Mouse (Mus musculus): ENCODE results near the gene Usf3.

The Usf3 gene

DNA sequence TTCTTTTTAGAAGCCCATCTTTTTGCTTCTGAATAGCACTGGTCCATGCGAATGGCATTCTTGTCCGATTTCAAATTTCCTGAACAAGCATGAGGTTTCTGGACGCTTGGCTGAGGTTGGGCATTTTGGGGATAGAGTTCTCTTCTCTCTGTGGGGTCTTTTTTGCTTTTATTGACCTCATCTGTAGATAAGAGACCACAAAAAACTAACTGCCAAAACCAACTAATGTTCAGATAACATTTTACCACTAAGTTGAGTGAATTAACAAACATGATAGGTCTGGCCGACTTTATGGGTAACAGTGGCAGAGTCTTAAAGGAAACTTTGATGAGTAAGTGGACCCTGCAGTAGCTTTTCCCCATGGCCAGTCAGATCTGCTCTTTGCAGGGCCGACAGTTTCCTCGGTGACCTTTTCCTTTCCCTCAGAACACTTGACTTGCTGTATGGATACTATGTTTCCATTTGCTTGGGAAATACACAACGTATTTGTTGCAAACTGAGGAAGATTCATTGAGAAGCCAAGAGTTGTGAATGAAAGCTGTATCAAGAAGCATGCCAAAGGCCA lies 1.0 kb downstream of the Usf3 start:
- DNase-seq (ENCODE audit: low spot score in 2 of 2) = no peak

- no peak for DNase-seq (ENCODE audit: low spot score in 2 of 2)
These were observed 2.0 kb downstream of the Usf3 start for GRCm38 (mm10) chr16:44175001-44175400.

- no peak for DNase-seq (ENCODE audit: low spot score in 2 of 2)
These were observed 3.5 kb downstream of the Usf3 start for GRCm38 (mm10) chr16:44176511-44176910.

DNA sequence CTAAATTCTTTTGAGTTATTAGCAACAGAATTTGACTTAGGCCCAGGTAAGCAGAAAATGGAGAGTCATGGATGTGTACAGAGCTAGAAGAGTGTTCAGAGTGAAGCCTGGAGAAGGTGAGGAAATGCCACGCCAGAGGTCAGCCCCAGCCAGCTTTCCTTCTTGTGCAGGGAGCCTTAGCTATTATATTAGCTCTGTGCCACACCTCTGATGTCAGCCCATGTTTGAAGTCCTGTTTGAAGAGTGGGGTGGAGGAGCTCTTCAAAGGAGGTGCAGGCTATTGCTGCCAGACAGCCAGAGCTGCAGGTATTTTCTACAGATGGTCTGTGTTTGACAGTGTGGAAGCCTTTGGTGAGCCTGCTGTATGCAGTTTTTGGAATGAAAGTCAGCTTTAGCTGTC lies 5.5 kb downstream of the Usf3 start:
- DNase-seq (ENCODE audit: low spot score in 2 of 2) = no peak

DNA sequence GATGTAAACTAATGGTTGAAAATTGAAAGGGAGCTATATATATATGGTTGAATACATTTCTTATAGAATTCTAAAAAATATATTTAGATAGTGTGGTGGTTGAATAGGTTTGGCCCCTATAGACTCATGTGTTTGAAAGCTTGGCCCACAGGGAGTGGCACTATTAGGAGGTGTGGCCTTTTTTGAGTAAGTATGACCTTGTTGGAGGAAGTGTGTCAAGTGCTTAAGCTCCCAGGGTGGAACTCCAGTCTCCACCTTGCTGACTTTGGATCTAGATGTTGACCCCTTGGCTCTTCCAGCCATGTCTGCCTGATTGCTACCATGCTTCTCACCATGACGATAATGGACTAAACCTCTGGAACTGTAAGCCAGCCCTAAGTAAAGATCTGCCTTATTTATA lies 9.6 kb downstream of the Usf3 start:
- DNase-seq (ENCODE audit: low spot score in 2 of 2) = no peak

- no peak for DNase-seq (ENCODE audit: low spot score in 2 of 2)
These were observed 11.7 kb downstream of the Usf3 start for GRCm38 (mm10) chr16:44184769-44185168.

GRCm38 (mm10) chr16:44187172-44187571 lies 14.1 kb downstream of the Usf3 start:
- no peak for DNase-seq (ENCODE audit: low spot score in 2 of 2)

DNA sequence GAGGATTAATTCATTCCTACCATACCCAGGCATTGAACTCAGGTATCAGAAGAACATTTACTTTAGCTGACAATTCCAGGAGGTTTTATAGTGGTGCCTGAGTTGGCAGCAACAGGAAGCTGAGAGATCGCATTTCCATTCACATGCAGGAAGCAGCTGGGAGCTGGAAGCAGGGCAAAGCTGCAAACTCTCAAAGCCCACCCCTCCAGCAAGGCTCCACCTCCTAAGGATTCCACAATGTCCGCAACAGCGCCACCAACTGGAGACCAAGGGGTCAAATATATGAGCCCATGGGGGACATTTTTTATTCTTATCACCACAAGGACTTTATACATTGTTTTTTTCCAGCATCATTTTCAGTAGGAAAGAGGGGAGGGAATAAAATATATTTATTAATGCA lies 15.7 kb downstream of the Usf3 start:
- DNase-seq (ENCODE audit: low spot score in 2 of 2) = no peak

- DNase-seq (ENCODE audit: low spot score in 2 of 2) = no peak
These were observed 17.0 kb downstream of the Usf3 start for GRCm38 (mm10) chr16:44190032-44190431.

GRCm38 (mm10) chr16:44190968-44191367 lies 17.9 kb downstream of the Usf3 start:
- no peak for DNase-seq (ENCODE audit: low spot score in 2 of 2)

DNA sequence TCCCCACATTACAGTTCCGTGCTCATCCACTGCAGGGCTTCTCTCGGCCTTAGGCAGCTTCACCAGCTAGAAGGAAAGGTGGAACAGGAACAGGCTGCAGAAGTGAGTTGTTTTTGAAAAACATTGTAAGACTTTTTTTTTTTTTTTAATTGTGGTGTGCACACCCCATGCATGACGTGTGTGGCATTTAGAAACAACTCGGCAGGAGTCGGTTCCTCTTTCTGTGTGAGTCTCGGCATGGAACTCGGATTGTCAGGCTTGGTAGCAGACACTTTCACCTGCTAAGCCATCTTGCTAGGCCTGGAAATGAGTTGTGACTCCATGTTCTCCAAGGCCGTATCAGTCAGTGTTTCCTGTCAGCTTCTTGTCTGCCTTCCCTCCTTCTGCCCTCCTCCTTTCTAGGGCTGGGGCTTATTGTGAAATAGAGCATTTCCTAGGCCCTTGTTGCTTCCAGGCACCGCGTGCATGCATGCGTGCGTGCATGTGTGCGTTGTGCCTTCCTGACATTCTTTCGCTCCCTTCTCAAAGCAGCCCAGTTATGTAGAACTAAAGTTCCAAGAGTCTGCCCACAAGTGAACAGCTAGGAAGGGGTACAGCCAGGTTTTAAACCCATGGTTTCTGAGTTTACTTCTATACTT lies 26.1 kb downstream of the Usf3 start:
- DNase-seq (ENCODE audit: low spot score in 2 of 2) = no peak

DNA sequence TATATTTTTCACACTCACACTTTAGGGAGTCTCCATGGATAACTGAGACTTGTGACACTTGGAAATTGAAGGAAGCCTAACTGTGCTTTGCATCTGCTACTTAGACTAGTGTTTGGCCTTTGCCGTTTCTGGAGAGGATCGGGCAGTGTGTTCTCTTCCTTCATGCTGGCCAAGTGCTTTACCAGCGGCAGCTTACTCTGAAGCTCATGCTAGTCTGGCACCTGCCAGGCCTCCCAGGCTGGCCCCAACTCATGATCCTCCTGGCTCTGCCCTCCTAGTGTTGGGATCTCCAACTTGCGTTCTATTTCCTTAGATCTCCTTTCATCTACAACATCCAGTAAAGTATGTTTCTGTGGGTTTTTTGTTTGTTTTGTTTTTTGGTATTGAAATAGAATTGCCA lies 27.1 kb downstream of the Usf3 start:
- DNase-seq (ENCODE audit: low spot score in 2 of 2) = no peak

DNA sequence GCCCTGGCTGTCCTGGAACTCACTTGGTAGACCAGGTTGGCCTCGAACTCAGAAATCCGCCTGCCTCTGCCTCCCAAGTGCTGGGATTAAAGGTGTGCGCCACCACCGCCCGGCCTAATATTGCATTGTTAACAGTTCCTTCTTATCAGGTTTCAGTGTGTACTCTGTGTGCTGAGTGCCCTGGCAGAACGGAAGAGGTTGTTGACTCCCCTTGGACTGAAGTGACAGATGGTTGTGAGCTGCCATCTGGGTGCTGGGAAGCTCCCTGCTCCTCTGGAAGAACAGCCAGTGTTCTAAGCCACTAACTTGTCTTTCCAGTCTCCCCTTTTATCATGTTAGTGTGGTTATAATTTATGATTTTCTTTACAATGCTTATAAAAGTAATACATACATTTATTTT lies 31.3 kb downstream of the Usf3 start:
- no peak for DNase-seq (ENCODE audit: low spot score in 2 of 2)

DNA sequence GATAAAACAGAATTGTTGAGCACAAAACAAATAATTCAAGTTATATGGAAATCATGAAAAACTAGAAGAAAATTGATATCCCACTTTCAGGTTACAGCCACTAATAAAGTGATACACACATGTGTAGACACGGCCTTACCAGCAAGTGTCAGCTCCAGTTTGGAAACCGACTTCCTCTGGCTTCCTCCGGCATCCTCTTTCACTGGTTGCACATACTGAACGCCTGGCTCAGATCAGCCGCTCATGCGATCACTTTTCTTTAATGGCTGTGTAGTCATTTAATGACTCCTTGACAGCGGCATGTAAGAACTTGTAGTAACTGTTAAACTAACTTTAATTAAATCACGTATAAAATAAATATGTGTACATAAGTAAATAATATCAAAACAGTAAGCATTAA lies 32.9 kb downstream of the Usf3 start:
- DNase-seq (ENCODE audit: low spot score in 2 of 2) = no peak

GRCm38 (mm10) chr16:44210156-44211053 lies 37.4 kb downstream of the Usf3 start:
- no peak for DNase-seq (ENCODE audit: low spot score in 2 of 2)

GRCm38 (mm10) chr16:44211054-44211414 lies 38.0 kb downstream of the Usf3 start:
- no peak for DNase-seq (ENCODE audit: low spot score in 2 of 2)

GRCm38 (mm10) chr16:44212703-44213102 lies 39.7 kb downstream of the Usf3 start:
- no peak for DNase-seq (ENCODE audit: low spot score in 2 of 2)

GRCm38 (mm10) chr16:44215513-44215912 lies 42.5 kb downstream of the Usf3 start:
- DNase-seq (ENCODE audit: low spot score in 2 of 2) = peak; percentile 38 to 57

DNA sequence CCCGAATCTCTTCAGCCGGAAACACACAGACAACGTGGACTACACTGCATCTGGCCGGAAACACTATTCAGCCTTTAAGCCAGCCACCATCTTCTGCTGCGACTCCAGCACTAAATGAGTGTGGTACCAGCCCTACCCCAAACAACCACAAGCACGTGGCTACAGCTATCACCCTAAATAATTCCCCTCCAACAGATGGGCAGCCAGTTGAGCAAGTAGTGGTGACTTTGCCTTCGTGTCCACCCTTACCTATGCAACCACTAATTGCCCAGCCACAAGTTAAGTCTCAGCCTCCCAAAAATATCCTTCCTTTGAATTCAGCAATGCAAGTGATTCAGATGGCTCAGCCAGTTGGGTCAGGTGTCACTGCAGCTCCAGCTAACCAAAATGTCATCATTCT lies 43.4 kb downstream of the Usf3 start:
- DNase-seq (ENCODE audit: low spot score in 2 of 2) = no peak

DNA sequence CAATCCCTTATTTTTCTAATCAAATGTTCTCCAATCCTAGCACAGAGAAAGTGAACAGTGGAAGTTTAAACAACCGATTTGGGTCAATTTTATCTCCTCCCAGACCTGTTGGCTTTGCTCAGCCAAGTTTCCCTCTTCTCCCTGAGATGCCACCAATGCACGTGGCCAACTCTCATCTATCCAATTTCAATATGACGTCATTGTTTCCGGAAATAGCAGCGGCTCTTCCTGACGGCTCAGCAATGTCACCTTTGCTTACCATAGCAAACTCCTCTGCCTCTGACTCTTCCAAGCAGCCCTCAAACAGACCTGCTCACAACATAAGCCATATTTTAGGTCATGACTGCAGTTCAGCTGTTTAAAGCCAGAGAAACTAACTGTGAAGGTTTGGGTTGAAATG lies 48.4 kb downstream of the Usf3 start:
- DNase-seq (ENCODE audit: low spot score in 2 of 2) = peak in 1 of 2 experiments; percentile 23

- no peak for DNase-seq (ENCODE audit: low spot score in 2 of 2)
These were observed 53.8 kb downstream of the Usf3 start for GRCm38 (mm10) chr16:44226706-44227291.

GRCm38 (mm10) chr16:44233019-44233418 lies 60.0 kb downstream of the Usf3 start:
- DNase-seq (ENCODE audit: low spot score in 2 of 2) = no peak

DNA sequence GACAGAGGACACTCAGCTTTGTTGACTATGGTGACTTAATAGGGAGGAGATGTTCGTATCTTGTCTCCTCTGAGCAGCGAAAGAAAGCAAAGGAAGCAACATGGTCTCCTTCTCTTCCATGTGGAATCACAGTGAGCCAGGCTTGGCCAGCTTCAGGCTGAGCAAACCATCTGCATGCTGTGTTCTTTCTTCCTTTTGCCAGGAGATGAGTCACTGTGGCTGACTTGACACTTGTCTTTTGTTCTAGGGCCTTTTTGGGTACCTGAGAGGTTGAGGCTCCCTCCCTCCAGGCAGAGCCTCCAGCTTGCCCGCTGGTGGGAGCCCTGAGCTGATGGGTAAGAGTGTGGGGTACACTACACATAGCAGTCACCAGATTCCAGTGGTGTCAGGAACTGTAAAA lies 64.8 kb downstream of the Usf3 start:
- DNase-seq (ENCODE audit: low spot score in 2 of 2) = no peak

All from heart, adult 9 months (tissue).